Mouse (Mus musculus) spleen, adult 2 months (tissue): ENCODE measurements around the gene Tns1.

ENCODE experiments used
- CTCF ChIP-seq: fragments of 200-500 bp; IDR thresholded peaks from 2 replicates; pipeline ENCODE4 v1.5.1; 2011; ENCODE audit warnings: mild to moderate bottlenecking, inconsistent platforms; ENCODE audit not compliant: insufficient read depth, insufficient read length, insufficient replicate concordance; ENCODE audit errors: extremely low read depth
- POLR2A ChIP-seq: fragments of 200-500 bp; IDR thresholded peaks from 2 replicates; pipeline ENCODE4 v1.6.1; 2011; ENCODE audit warnings: low read depth, low read length, inconsistent platforms

DNA sequence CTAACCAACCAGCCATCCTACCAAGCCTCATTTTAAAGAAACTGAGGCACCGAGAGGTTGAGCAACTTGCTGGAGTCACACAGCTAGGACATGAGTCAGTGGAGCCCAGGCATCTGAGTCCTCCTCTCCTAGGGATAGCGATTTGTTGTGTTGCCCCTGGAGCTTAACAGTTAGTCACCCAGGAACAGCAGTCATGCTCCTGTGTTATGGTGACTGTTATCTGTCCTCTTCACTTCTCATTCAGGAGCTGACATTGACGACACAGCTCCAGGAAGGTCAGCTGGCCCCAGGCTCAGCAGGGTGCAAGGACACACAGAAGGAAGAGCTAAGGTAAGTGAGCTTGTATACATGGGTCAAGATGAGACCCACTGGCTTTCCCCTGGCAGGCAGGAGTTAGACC, 28.5 kb downstream of the Tns1 start:
- TF ChIP-seq CTCF (no peak), POLR2A (no peak)
